Mouse (Mus musculus): ENCODE data around the gene Nhlrc3. TPM values are rescaled to one million over a fixed set of nuclear protein-coding genes. Genes with fewer than 3 reads are reported as not detected.
A peak's percentile ranks its signal among the peaks of the same experiment; 100 is the strongest.

The Nhlrc3 gene
- total and polyA plus RNA-seq, 2 experiments from 2014 or later = 4.2 to 5.1 TPM

- no peak for TF ChIP-seq CTCF (IDR thresholded peaks at IDR 0.05; ENCODE audit: low read depth)
- no peak for TF ChIP-seq EP300 (IDR thresholded peaks at IDR 0.05; ENCODE audit: low read depth)
- H3K4me1 ChIP-seq (ENCODE audit: control insufficient read depth, insufficient read depth) = peaks cover 26% of the 10 kb centered on the region
- H3K4me3 ChIP-seq (ENCODE audit: low read depth, low read length) = peak overlapping the region; percentile 90
- under 1% methylated on average over 20 of the region's 20 CpGs for WGBS
- H3K9ac ChIP-seq (replicated peaks; ENCODE audit: low read depth, low read length) = peak overlapping the region; percentile 91
- H3K27ac ChIP-seq (ENCODE audit: low read depth) = peak overlapping the region; percentile 85
- ATAC-seq (ENCODE audit: insufficient read depth, low read depth) = no peak
- H3K27me3 ChIP-seq (ENCODE audit: control insufficient read depth, insufficient read depth, low read length) = no peaks in the 10 kb centered on the region
- peaks cover 16% of the 10 kb centered on the region for H3K36me3 ChIP-seq (replicated peaks; ENCODE audit: control insufficient read depth, insufficient read depth, low read length)
- H3K4me2 ChIP-seq (ENCODE audit: low read depth, low read length) = peak overlapping the region; percentile 83
- no peaks in the 10 kb centered on the region for H3K9me3 ChIP-seq (replicated peaks; ENCODE audit: control insufficient read depth, low read length)
- DNase-seq (ENCODE audit: low spot score) = no peak
Observed at GRCm38 (mm10) chr3:53464146-53464698, 1.1 kb upstream of the Nhlrc3 start.

GRCm38 (mm10) chr3:53463765-53464114, 608 bp upstream of the Nhlrc3 start:
- Histone ChIP-seq H3K4me3 (ENCODE audit: low read depth, low read length) (peak overlapping the region; percentile 90), H3K27me3 (ENCODE audit: control insufficient read depth, insufficient read depth, low read length) (no peaks in the 10 kb centered on the region), H3K4me1 (ENCODE audit: control insufficient read depth, insufficient read depth) (peaks cover 23% of the 10 kb centered on the region), H3K4me2 (ENCODE audit: low read depth, low read length) (peak overlapping the region; percentile 83), H3K36me3 (replicated peaks; ENCODE audit: control insufficient read depth, insufficient read depth, low read length) (peaks cover 15% of the 10 kb centered on the region), H3K9me3 (replicated peaks; ENCODE audit: control insufficient read depth, low read length) (no peaks in the 10 kb centered on the region), H3K27ac (ENCODE audit: low read depth) (peak overlapping the region; percentile 85), H3K9ac (replicated peaks; ENCODE audit: low read depth, low read length) (peak overlapping the region; percentile 91)
- ATAC-seq (ENCODE audit: insufficient read depth, low read depth) (peak; percentile 22), DNase-seq (ENCODE audit: low spot score) (no peak)
- WGBS = under 1% methylated on average over 35 of the region's 35 CpGs
- no peak for TF ChIP-seq CTCF (IDR thresholded peaks at IDR 0.05; ENCODE audit: low read depth)
- TF ChIP-seq EP300 (IDR thresholded peaks at IDR 0.05; ENCODE audit: low read depth) = no peak

- Histone ChIP-seq H3K27me3 (ENCODE audit: control insufficient read depth, insufficient read depth, low read length) (no peaks in the 10 kb centered on the region), H3K4me3 (ENCODE audit: low read depth, low read length) (peak overlapping the region; percentile 90), H3K9ac (replicated peaks; ENCODE audit: low read depth, low read length) (peak overlapping the region; percentile 84), H3K9me3 (replicated peaks; ENCODE audit: control insufficient read depth, low read length) (no peaks in the 10 kb centered on the region), H3K36me3 (replicated peaks; ENCODE audit: control insufficient read depth, insufficient read depth, low read length) (peaks cover 26% of the 10 kb centered on the region), H3K4me1 (ENCODE audit: control insufficient read depth, insufficient read depth) (peaks cover 23% of the 10 kb centered on the region), H3K27ac (ENCODE audit: low read depth) (peak overlapping the region; percentile 86), H3K4me2 (ENCODE audit: low read depth, low read length) (peak overlapping the region; percentile 79)
- WGBS = 4% methylated on average over 9 of the region's 9 CpGs
- ATAC-seq (ENCODE audit: insufficient read depth, low read depth) = no peak; the same call in 1 of the 2 replicates
- no peak for DNase-seq (ENCODE audit: low spot score)
- TF ChIP-seq CTCF (IDR thresholded peaks at IDR 0.05; ENCODE audit: low read depth) (no peak), EP300 (IDR thresholded peaks at IDR 0.05; ENCODE audit: low read depth) (no peak)
Observed at GRCm38 (mm10) chr3:53462701-53463045, 459 bp downstream of the Nhlrc3 start.

- no peak for DNase-seq (ENCODE audit: low spot score)
- 60% methylated on average over 9 of the region's 9 CpGs for WGBS
- peaks cover 52% of the 10 kb centered on the region for H3K36me3 ChIP-seq (replicated peaks; ENCODE audit: control insufficient read depth, insufficient read depth, low read length)
Observed at GRCm38 (mm10) chr3:53460106-53460505, 3.0 kb downstream of the Nhlrc3 start.

GRCm38 (mm10) chr3:53457750-53458149, 5.4 kb downstream of the Nhlrc3 start:
- Histone ChIP-seq H3K4me1 (ENCODE audit: control insufficient read depth, insufficient read depth) (no peaks in the 10 kb centered on the region), H3K4me3 (ENCODE audit: low read depth, low read length) (no peak overlapping the region), H3K4me2 (ENCODE audit: low read depth, low read length) (no peak overlapping the region), H3K27me3 (ENCODE audit: control insufficient read depth, insufficient read depth, low read length) (no peaks in the 10 kb centered on the region), H3K27ac (ENCODE audit: low read depth) (no peak overlapping the region), H3K36me3 (replicated peaks; ENCODE audit: control insufficient read depth, insufficient read depth, low read length) (peaks cover 75% of the 10 kb centered on the region), H3K9me3 (replicated peaks; ENCODE audit: control insufficient read depth, low read length) (no peaks in the 10 kb centered on the region), H3K9ac (replicated peaks; ENCODE audit: low read depth, low read length) (no peak overlapping the region)
- WGBS = 74% methylated on average over 5 of the region's 5 CpGs
- no peak for DNase-seq (ENCODE audit: low spot score)
- no peak for ATAC-seq (ENCODE audit: insufficient read depth, low read depth)
- TF ChIP-seq EP300 (IDR thresholded peaks at IDR 0.05; ENCODE audit: low read depth) (no peak), CTCF (IDR thresholded peaks at IDR 0.05; ENCODE audit: low read depth) (no peak)

More at GRCm38 (mm10) chr3:53460106-53460505, 3.0 kb downstream of the Nhlrc3 start:
- no peaks in the 10 kb centered on the region for H3K27me3 ChIP-seq (ENCODE audit: control insufficient read depth, insufficient read depth, low read length)
- H3K4me3 ChIP-seq (ENCODE audit: low read depth, low read length) = no peak overlapping the region
- ATAC-seq (ENCODE audit: insufficient read depth, low read depth) = no peak
- TF ChIP-seq EP300 (IDR thresholded peaks at IDR 0.05; ENCODE audit: low read depth) (no peak), CTCF (IDR thresholded peaks at IDR 0.05; ENCODE audit: low read depth) (no peak)
- no peaks in the 10 kb centered on the region for H3K9me3 ChIP-seq (replicated peaks; ENCODE audit: control insufficient read depth, low read length)
- no peak overlapping the region for H3K4me2 ChIP-seq (ENCODE audit: low read depth, low read length)
- no peak overlapping the region for H3K9ac ChIP-seq (replicated peaks; ENCODE audit: low read depth, low read length)
- 0 out of 2 replicates have a peak, but pooled peaks cover under 1% of the 10 kb centered on the region for H3K4me1 ChIP-seq (ENCODE audit: control insufficient read depth, insufficient read depth)
- no peak overlapping the region for H3K27ac ChIP-seq (ENCODE audit: low read depth)

- Histone ChIP-seq H3K9ac (replicated peaks; ENCODE audit: low read depth, low read length) (no peak overlapping the region), H3K36me3 (replicated peaks; ENCODE audit: control insufficient read depth, insufficient read depth, low read length) (peaks cover 88% of the 10 kb centered on the region), H3K4me1 (ENCODE audit: control insufficient read depth, insufficient read depth) (no peaks in the 10 kb centered on the region), H3K9me3 (replicated peaks; ENCODE audit: control insufficient read depth, low read length) (no peaks in the 10 kb centered on the region), H3K4me2 (ENCODE audit: low read depth, low read length) (no peak overlapping the region), H3K27ac (ENCODE audit: low read depth) (no peak overlapping the region), H3K27me3 (ENCODE audit: control insufficient read depth, insufficient read depth, low read length) (no peaks in the 10 kb centered on the region), H3K4me3 (ENCODE audit: low read depth, low read length) (no peak overlapping the region)
- DNase-seq (ENCODE audit: low spot score) (no peak), ATAC-seq (ENCODE audit: insufficient read depth, low read depth) (no peak)
- TF ChIP-seq EP300 (IDR thresholded peaks at IDR 0.05; ENCODE audit: low read depth) = no peak
- no peak for TF ChIP-seq CTCF (IDR thresholded peaks at IDR 0.05; ENCODE audit: low read depth)
- WGBS = 67% methylated on average over 7 of the region's 7 CpGs
Observed at GRCm38 (mm10) chr3:53454984-53455383, 8.1 kb downstream of the Nhlrc3 start.

All from heart, postnatal 0 days (tissue).